Mouse (Mus musculus): ENCODE data around the gene Sync. TPM values are rescaled to one million over a fixed set of nuclear protein-coding genes. Genes with fewer than 3 reads are reported as not detected.

Sync gene
- polyA plus RNA-seq (2015; fragmentation: Nextera tagmentation; extraction: Ambion mirVana) = 0.27 and 0.67 TPM in 2 replicates

DNA sequence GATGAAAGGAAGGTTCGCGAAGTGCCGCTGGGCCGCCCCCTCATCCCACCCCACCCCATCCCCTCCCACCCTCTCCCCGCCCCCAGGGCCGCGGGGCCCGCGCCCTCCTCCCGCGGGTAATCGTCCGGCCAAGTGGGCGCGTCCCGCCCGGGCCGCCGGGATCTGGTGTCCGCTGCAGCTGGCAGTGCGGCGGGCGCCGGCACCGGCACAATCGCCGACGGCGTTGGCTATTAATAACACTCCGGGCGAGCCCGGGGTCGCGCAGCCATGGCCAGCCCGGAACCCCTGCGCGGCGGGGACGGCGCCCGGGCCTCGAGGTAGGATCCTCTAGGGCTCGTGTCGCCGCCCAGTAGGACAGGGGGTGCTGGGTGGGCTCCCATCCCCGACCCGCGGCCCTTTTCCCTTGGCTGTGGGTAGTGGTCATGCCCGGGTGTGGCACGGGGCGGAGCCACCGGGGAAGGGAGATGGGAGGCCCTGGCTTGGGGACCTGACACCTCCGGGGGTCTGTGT is at the start of gene Sync:
TSS of gene Sync (plus strand) at position 146 of the 510 bp plus-strand sequence.
- Histone ChIP-seq H3K4me3 (replicated peaks) (peak within 1 kb of the TSS; percentile 47), H3K9me3 (no peaks in the 10 kb centered on the region), H3K4me2 (replicated peaks) (peak within 1 kb of the TSS; percentile 87), H3K27me3 (peaks cover 26% of the 10 kb centered on the region), H3K27ac (no peak within 1 kb of the TSS), H3K4me1 (replicated peaks) (peaks cover 25% of the 10 kb centered on the region), H3K9ac (replicated peaks) (peak within 1 kb of the TSS; percentile 74), H3K36me3 (no peaks in the 10 kb centered on the region)
- ATAC-seq = peak; percentile 72
- under 1% methylated on average over 44 of the region's 53 CpGs for WGBS

GRCm38 (mm10) chr4:129237843-129238441 is 49.5 kb upstream of the Sync start:
- H3K4me1 ChIP-seq (replicated peaks) = peaks cover 49% of the 10 kb centered on the region
- peak overlapping the region; percentile 90 for H3K4me2 ChIP-seq (replicated peaks)
- no peaks in the 10 kb centered on the region for H3K36me3 ChIP-seq
- peak overlapping the region; percentile 82 for H3K9ac ChIP-seq (replicated peaks)
- no peak overlapping the region for H3K27ac ChIP-seq
- H3K27me3 ChIP-seq = no peaks in the 10 kb centered on the region; the same call in 1 of the 2 replicates
- no peaks in the 10 kb centered on the region for H3K9me3 ChIP-seq
- H3K4me3 ChIP-seq (replicated peaks) = peak overlapping the region; percentile 76
- 6% methylated on average over 21 of the region's 21 CpGs for WGBS
- ATAC-seq = 0 out of 2 replicates have a peak, but pooled peaks have one; percentile 13

DNA sequence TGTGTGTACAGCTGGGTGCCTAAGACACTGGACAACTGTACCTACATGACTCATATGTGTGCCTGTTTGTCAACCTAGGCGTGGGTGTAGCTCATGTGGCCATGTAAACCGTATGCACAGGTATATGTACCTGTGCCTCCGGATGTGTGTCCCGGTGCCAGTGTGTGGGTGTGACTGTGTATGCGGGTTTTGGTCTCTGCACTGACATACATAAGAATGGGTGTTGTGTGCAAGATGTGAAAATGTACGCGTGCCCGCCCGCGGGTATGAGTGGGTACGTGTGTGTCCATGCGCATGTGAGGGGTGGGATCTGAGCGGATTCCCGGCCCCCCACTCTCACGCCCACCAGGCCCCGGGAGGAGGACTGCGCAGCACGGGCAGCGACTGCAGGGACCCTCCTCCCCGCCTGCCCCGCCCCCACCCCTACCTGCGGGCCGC is 48.8 kb upstream of the Sync start:
- Histone ChIP-seq H3K9me3 (no peaks in the 10 kb centered on the region), H3K4me2 (replicated peaks) (peak overlapping the region; percentile 90), H3K27me3 (no peaks in the 10 kb centered on the region; the same call in 1 of the 2 replicates), H3K4me1 (replicated peaks) (peaks cover 50% of the 10 kb centered on the region), H3K4me3 (replicated peaks) (peak overlapping the region; percentile 76), H3K36me3 (no peaks in the 10 kb centered on the region), H3K27ac (peak overlapping the region; percentile 60), H3K9ac (replicated peaks) (peak overlapping the region; percentile 82)
- 2% methylated on average over 22 of the region's 23 CpGs for WGBS
- ATAC-seq = peak; percentile 64

GRCm38 (mm10) chr4:129239075-129239474 is 48.3 kb upstream of the Sync start:
- peaks cover 50% of the 10 kb centered on the region for H3K4me1 ChIP-seq (replicated peaks)
- ATAC-seq = peak; percentile 88
- H3K4me2 ChIP-seq (replicated peaks) = peak overlapping the region; percentile 90
- peak overlapping the region; percentile 60 for H3K27ac ChIP-seq
- peak overlapping the region; percentile 76 for H3K4me3 ChIP-seq (replicated peaks)
- H3K27me3 ChIP-seq = no peaks in the 10 kb centered on the region; the same call in 1 of the 2 replicates
- no peaks in the 10 kb centered on the region for H3K36me3 ChIP-seq
- no peaks in the 10 kb centered on the region for H3K9me3 ChIP-seq
- 1% methylated on average over 24 of the region's 29 CpGs for WGBS
- H3K9ac ChIP-seq (replicated peaks) = peak overlapping the region; percentile 82

DNA sequence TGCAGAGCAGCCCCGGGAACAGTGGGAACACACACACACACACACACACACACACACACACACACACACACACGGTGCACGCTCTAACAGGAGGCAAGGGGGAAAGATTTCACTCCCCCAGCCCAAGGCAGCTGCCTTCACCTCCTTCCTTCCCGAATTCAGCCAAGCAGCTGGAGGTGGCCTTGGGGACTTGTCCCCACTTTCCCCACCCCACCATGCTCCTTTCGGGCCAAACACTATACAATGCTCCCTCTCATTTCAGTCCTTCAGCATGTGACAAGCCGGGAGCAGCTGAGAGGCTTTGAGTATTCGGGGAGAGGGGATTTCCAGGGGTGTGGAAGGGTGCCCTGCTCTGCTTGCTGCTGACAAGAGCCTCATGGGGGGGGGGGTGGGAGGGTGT is 45.5 kb upstream of the Sync start:
- peaks cover 43% of the 10 kb centered on the region for H3K4me1 ChIP-seq (replicated peaks)
- no peak for ATAC-seq
- 0 out of 2 replicates have a peak overlapping the region, but pooled peaks have one; percentile 19 for H3K27ac ChIP-seq
- no peak overlapping the region for H3K4me3 ChIP-seq (replicated peaks)
- H3K27me3 ChIP-seq = peaks cover 15% of the 10 kb centered on the region
- no peaks in the 10 kb centered on the region for H3K9me3 ChIP-seq
- 6% methylated on average over 6 of the region's 7 CpGs for WGBS
- no peaks in the 10 kb centered on the region for H3K36me3 ChIP-seq
- 0 out of 2 replicates have a peak overlapping the region, but pooled peaks have one; percentile 14 for H3K9ac ChIP-seq (replicated peaks)
- H3K4me2 ChIP-seq (replicated peaks) = no peak overlapping the region

DNA sequence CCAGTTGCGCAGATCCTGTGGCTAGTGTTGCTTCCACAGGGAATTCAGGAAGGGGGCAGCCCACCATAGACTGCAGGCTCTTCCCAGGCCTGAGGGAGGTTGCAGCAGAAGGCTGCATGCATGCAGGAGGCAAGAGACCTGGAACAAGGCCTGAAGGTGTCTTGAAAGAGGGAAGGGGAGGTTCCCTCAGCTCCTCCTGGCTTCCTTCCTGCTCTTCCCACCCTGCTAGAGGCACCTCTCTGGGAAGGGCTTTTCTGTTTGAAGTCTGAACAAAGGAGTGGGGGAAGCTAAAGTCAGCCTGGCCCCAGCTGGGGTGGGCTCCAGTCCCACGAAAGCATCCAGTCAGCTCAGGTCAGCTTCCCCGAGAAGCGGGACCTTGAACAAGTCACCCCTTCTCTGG is 45.1 kb upstream of the Sync start:
- Histone ChIP-seq H3K27me3 (peaks cover 20% of the 10 kb centered on the region), H3K9me3 (no peaks in the 10 kb centered on the region), H3K4me2 (replicated peaks) (no peak overlapping the region), H3K27ac (0 out of 2 replicates have a peak overlapping the region, but pooled peaks have one; percentile 19), H3K36me3 (no peaks in the 10 kb centered on the region), H3K9ac (replicated peaks) (0 out of 2 replicates have a peak overlapping the region, but pooled peaks have one; percentile 14), H3K4me1 (replicated peaks) (peaks cover 39% of the 10 kb centered on the region), H3K4me3 (replicated peaks) (no peak overlapping the region)
- ATAC-seq = no peak
- 28% methylated on average over 4 of the region's 4 CpGs for WGBS

DNA sequence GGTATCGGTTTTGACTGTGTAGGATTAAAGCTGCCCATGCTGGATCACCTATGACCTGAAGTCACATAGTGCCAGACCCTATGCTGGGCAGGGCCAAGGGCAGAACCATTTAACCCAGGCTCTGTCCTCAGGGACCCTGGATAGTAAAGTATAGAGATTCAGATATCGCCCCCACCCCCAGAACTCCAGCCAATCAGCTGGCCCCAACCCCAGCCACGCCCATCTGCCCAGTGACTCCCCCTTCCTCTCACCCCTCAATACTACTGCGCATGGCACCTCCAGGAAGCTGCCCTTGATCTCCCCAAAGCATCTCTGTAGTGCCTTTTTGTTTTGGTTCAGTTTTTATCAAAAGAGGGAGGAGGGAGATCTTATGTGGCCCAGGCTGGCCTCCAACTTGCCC is 44.7 kb upstream of the Sync start:
- H3K36me3 ChIP-seq = no peaks in the 10 kb centered on the region
- H3K27ac ChIP-seq = no peak overlapping the region
- H3K9ac ChIP-seq (replicated peaks) = no peak overlapping the region
- 22% methylated on average over 4 of the region's 4 CpGs for WGBS
- no peak overlapping the region for H3K4me2 ChIP-seq (replicated peaks)
- H3K27me3 ChIP-seq = peaks cover 24% of the 10 kb centered on the region
- ATAC-seq = no peak
- H3K4me3 ChIP-seq (replicated peaks) = no peak overlapping the region
- H3K4me1 ChIP-seq (replicated peaks) = peaks cover 37% of the 10 kb centered on the region
- no peaks in the 10 kb centered on the region for H3K9me3 ChIP-seq

- Histone ChIP-seq H3K4me3 (replicated peaks) (no peak overlapping the region), H3K9me3 (no peaks in the 10 kb centered on the region), H3K27ac (no peak overlapping the region), H3K4me1 (replicated peaks) (peaks cover 35% of the 10 kb centered on the region), H3K36me3 (no peaks in the 10 kb centered on the region), H3K4me2 (replicated peaks) (no peak overlapping the region), H3K27me3 (peaks cover 44% of the 10 kb centered on the region), H3K9ac (replicated peaks) (no peak overlapping the region)
- ATAC-seq = no peak
- WGBS = 58% methylated on average over 4 of the region's 4 CpGs
These were observed 42.6 kb upstream of the Sync start for GRCm38 (mm10) chr4:129244802-129245201.

DNA sequence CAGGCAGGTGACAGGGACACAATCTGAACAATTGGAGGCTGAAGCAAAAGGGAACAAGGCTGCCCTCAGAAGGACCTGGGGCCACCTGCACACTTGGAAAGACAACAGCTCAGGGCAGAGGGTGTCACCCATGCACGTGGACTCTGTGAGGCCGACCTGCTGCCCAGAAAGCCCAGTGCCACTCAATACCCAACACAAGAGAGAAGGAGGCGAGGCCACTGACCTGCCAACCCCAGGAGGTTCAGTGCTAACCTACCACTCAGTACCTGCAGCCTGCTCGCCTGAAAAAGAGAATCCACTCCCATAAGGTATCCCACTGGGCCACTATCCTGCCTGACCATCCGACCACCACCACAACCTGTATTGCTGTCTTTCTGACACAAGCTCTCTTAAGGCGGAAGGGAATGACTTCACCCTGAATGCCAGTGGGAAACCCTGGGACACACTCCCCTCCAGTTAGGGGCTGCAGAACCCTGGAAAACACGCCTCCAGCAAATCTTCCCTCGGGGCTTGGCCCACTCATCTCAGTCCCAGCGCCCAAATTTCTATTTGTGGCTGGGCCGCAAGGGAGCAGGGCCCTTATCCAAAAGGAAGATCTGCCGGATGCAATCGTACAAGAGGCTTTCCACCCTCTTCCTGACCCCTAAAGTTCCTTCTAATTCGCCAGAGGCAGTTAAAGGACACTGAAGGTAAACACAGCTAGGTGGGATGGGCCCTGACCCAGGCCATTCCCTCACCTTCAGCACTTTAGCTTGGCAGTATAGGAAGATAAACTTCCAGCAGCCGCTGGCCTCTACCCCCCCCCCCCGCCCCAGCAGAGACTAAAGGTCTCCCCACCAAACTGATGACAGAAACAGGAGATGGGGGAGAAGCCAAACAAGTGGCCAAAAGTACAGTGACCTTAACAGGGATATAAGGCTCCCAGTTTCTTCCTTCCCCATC is 40.8 kb upstream of the Sync start:
- no peak overlapping the region for H3K9ac ChIP-seq (replicated peaks)
- H3K4me2 ChIP-seq (replicated peaks) = no peak overlapping the region
- H3K27me3 ChIP-seq = peaks cover 61% of the 10 kb centered on the region
- 41% methylated on average over 15 of the region's 15 CpGs for WGBS
- H3K4me3 ChIP-seq (replicated peaks) = no peak overlapping the region
- H3K4me1 ChIP-seq (replicated peaks) = peaks cover 42% of the 10 kb centered on the region
- H3K36me3 ChIP-seq = no peaks in the 10 kb centered on the region
- no peak for ATAC-seq
- H3K9me3 ChIP-seq = no peaks in the 10 kb centered on the region
- no peak overlapping the region for H3K27ac ChIP-seq

GRCm38 (mm10) chr4:129247381-129248242 is 39.8 kb upstream of the Sync start:
- H3K9me3 ChIP-seq = no peaks in the 10 kb centered on the region
- H3K27me3 ChIP-seq = peaks cover 65% of the 10 kb centered on the region
- peak overlapping the region; percentile 72 for H3K9ac ChIP-seq (replicated peaks)
- ATAC-seq = no peak
- peak overlapping the region; percentile 55 for H3K4me3 ChIP-seq (replicated peaks)
- H3K4me2 ChIP-seq (replicated peaks) = peak overlapping the region; percentile 97
- H3K27ac ChIP-seq = no peak overlapping the region
- H3K36me3 ChIP-seq = no peaks in the 10 kb centered on the region
- 10% methylated on average over 24 of the region's 24 CpGs for WGBS
- H3K4me1 ChIP-seq (replicated peaks) = peaks cover 37% of the 10 kb centered on the region

- Histone ChIP-seq H3K4me1 (replicated peaks) (peaks cover 33% of the 10 kb centered on the region), H3K27me3 (peaks cover 65% of the 10 kb centered on the region), H3K27ac (no peak overlapping the region), H3K4me2 (replicated peaks) (peak overlapping the region; percentile 97), H3K36me3 (no peaks in the 10 kb centered on the region), H3K9ac (replicated peaks) (peak overlapping the region; percentile 72), H3K9me3 (no peaks in the 10 kb centered on the region), H3K4me3 (replicated peaks) (peak overlapping the region; percentile 55)
- under 1% methylated on average over 46 of the region's 74 CpGs for WGBS
- no peak for ATAC-seq
These were observed 39.1 kb upstream of the Sync start for GRCm38 (mm10) chr4:129248243-129248767.
